Mouse (Mus musculus): ENCODE measurements at regions not wholly inside any gene's neighbourhood (a gene's known extent, or its start where the extent isn't known, plus 50 kb on each side); places are given as distances from the start of the nearest gene placed in this dataset.

GRCm38 (mm10) chr12:32764747-32765146, 54.6 kb upstream of the Nampt start:
- TF ChIP-seq CTCF (IDR thresholded peaks at IDR 0.05; ENCODE audit: low read depth) (no peak), EP300 (optimal IDR thresholded peaks at IDR 0.05) (no peak)

All from stomach, postnatal 0 days (tissue).